Mouse (Mus musculus) megakaryocyte, adult 5-6 weeks (primary cell): ENCODE data around the gene Rps6ka4. TPM values are rescaled to one million over a fixed set of nuclear protein-coding genes. Genes with fewer than 3 reads are reported as not detected.

Experiments used
- ATAC-seq: 2 replicates; pipeline ENCODE4 v1.8.0; 2016; ENCODE audit warnings: mild to moderate bottlenecking, inconsistent platforms; ENCODE audit not compliant: poor library complexity, severe bottlenecking
- total RNA-seq, 2 experiments: library from RNA; stranded (forward) in 1 of 2; stranded (reverse) in 1 of 2; fragments of 153-499, 151-499 nt in 1 of 2; fragments of 221-1000, 200-1000 nt in 1 of 2; gene quantifications; 2 replicates each; pipeline versions ENCODE4 v1.2.3 to v1.2.4; 2015 to 2017

Gene Rps6ka4
- total RNA-seq, 2 experiments from 2014 or later: 5.5 to 17.2 TPM

DNA sequence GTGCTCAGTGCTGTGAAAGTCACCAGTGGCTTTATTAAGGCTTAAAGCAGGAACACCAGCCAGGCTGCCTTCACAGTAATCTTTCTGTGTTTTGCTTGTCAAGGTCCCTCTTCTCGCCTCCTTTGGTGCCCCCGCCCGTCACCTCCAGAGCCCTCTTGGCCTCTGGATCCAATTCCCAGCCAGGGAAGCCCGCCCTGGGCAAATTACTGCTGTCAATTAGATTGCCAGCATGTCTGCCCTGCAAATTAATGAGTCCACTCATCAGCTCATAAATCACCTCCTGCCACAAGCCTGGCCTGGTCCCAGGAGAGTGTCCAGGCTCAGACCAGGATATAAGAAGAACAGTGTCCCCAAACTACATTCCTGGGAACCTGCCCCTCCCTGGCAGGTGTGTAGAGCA is 26.1 kb downstream of the Rps6ka4 start:
- ATAC-seq: no peak

Other genes starting within 250 kb of the Rps6ka4 start
- 12.0 and 13.3 TPM in 2 replicates for gene Ccdc88b, start 17.6 kb upstream of the Rps6ka4 start, total RNA-seq (2015)
- gene Ccdc88b, start 17.6 kb upstream of the Rps6ka4 start, total RNA-seq (2017): 45.9 and 78.0 TPM in 2 replicates
- gene Trmt112, start 69.1 kb upstream of the Rps6ka4 start, total RNA-seq (2015): 133 and 146 TPM in 2 replicates
- gene Trmt112, start 69.1 kb upstream of the Rps6ka4 start, total RNA-seq (2017): 176 and 188 TPM in 2 replicates
- 951 and 1,046 TPM in 2 replicates for gene Prdx5, start 69.5 kb upstream of the Rps6ka4 start, total RNA-seq (2015)
- gene Prdx5, start 69.5 kb upstream of the Rps6ka4 start, total RNA-seq (2017): 1,745 and 2,032 TPM in 2 replicates
- gene Esrra, start 81.2 kb upstream of the Rps6ka4 start, total RNA-seq (2015): 11.9 and 12.4 TPM in 2 replicates
- gene Esrra, start 81.2 kb upstream of the Rps6ka4 start, total RNA-seq (2017): 24.6 and 28.9 TPM in 2 replicates
- not detected in 2 replicates for gene Catsperz, start 84.7 kb upstream of the Rps6ka4 start, total RNA-seq (2015)
- gene Catsperz, start 84.7 kb upstream of the Rps6ka4 start, total RNA-seq (2017): not detected in 2 replicates
- not detected in 2 replicates for gene Kcnk4, start 93.9 kb upstream of the Rps6ka4 start, total RNA-seq (2015)
- gene Kcnk4, start 93.9 kb upstream of the Rps6ka4 start, total RNA-seq (2017): 0.11 TPM in 1 of 2 replicates, not detected in the other
- gene Bad, start 101.2 kb upstream of the Rps6ka4 start, total RNA-seq (2015): 16.4 and 20.3 TPM in 2 replicates
- 45.2 and 67.1 TPM in 2 replicates for gene Bad, start 101.2 kb upstream of the Rps6ka4 start, total RNA-seq (2017)
- 10.2 and 18.8 TPM in 2 replicates for gene Gpr137, start 101.8 kb upstream of the Rps6ka4 start, total RNA-seq (2015)
- 18.4 and 20.2 TPM in 2 replicates for gene Gpr137, start 101.8 kb upstream of the Rps6ka4 start, total RNA-seq (2017)
- gene Ppp1r14b, start 134.3 kb upstream of the Rps6ka4 start, total RNA-seq (2015): 54.3 and 63.8 TPM in 2 replicates
- gene Ppp1r14b, start 134.3 kb upstream of the Rps6ka4 start, total RNA-seq (2017): 43.8 and 45.2 TPM in 2 replicates
- 10.4 and 11.8 TPM in 2 replicates for gene Plcb3, start 135.8 kb upstream of the Rps6ka4 start, total RNA-seq (2015)
- 13.4 and 14.1 TPM in 2 replicates for gene Plcb3, start 135.8 kb upstream of the Rps6ka4 start, total RNA-seq (2017)
- gene Fkbp2, start 139.9 kb upstream of the Rps6ka4 start, total RNA-seq (2015): 127 and 145 TPM in 2 replicates
- 141 and 155 TPM in 2 replicates for gene Fkbp2, start 139.9 kb upstream of the Rps6ka4 start, total RNA-seq (2017)
- gene Vegfb, start 147.0 kb upstream of the Rps6ka4 start, total RNA-seq (2015): 7.8 and 8.0 TPM in 2 replicates
- gene Vegfb, start 147.0 kb upstream of the Rps6ka4 start, total RNA-seq (2017): 2.4 and 2.8 TPM in 2 replicates
- gene Dnajc4, start 151.9 kb upstream of the Rps6ka4 start, total RNA-seq (2015): 19.5 and 23.0 TPM in 2 replicates
- 18.4 and 21.4 TPM in 2 replicates for gene Dnajc4, start 151.9 kb upstream of the Rps6ka4 start, total RNA-seq (2017)
- 16.6 and 29.0 TPM in 2 replicates for gene Nudt22, start 155.5 kb upstream of the Rps6ka4 start, total RNA-seq (2015)
- gene Nudt22, start 155.5 kb upstream of the Rps6ka4 start, total RNA-seq (2017): 10.1 and 16.0 TPM in 2 replicates
- 1.5 and 3.4 TPM in 2 replicates for gene Trpt1, start 155.5 kb upstream of the Rps6ka4 start, total RNA-seq (2015)
- gene Trpt1, start 155.5 kb upstream of the Rps6ka4 start, total RNA-seq (2017): 2.7 and 3.4 TPM in 2 replicates
- 76.4 and 89.1 TPM in 2 replicates for gene Fermt3, start 178.8 kb upstream of the Rps6ka4 start, total RNA-seq (2015)
- 239 and 262 TPM in 2 replicates for gene Fermt3, start 178.8 kb upstream of the Rps6ka4 start, total RNA-seq (2017)
- 90.4 and 95.8 TPM in 2 replicates for gene Stip1, start 199.3 kb upstream of the Rps6ka4 start, total RNA-seq (2015)
- 102 and 115 TPM in 2 replicates for gene Stip1, start 199.3 kb upstream of the Rps6ka4 start, total RNA-seq (2017)
- gene Macrod1, start 216.2 kb upstream of the Rps6ka4 start, total RNA-seq (2015): 0.69 and 3.7 TPM in 2 replicates
- gene Macrod1, start 216.2 kb upstream of the Rps6ka4 start, total RNA-seq (2017): 0.66 and 0.77 TPM in 2 replicates